24 mouse cellular contexts compared by ENCODE assay signal in genomic region chr3:94665896-94666295, GRCm38 (mm10). TPM values are rescaled to one million over a fixed set of nuclear protein-coding genes. Genes with fewer than 3 reads are reported as not detected.
DNase-seq lines count a peak whose midpoint lies in the region; ATAC-seq and TF ChIP-seq lines count a peak whose summit lies in the region.
"Not testable (repeated sequence)": the region's sequence is repeated elsewhere in the genome, so short reads cannot be mapped to it uniquely, and the experiment has no call there.
"Had no signal": no experiment of that assay in that cellular context is flagged by ENCODE, and none has a peak within 500 bp of the region (broad histone marks: within the 10 kb centered on the region; RNA-seq: fewer than 3 reads in every experiment).

No protein-coding gene starts in this region.

- not testable (repeated sequence) for H3K9me3 ChIP-seq in heart, postnatal 0 days (replicated peaks; ENCODE audit: control insufficient read depth, low read length); liver, postnatal 0 days (ENCODE audit: low read length); stomach, embryonic 14.5 days (ENCODE audit: control insufficient read depth, low read depth, low read length)

- peak; percentile 30 for DNase-seq in embryo, embryonic 10.5 days (ENCODE audit: low spot score)
- peak; percentile 72 for DNase-seq in heart, adult 11 months
- DNase-seq in heart, postnatal 0 days (ENCODE audit: low spot score): not testable (repeated sequence)
- peak; percentile 50 for DNase-seq in liver
- DNase-seq in liver, postnatal 0 days: peak; percentile 16
- DNase-seq in lung, postnatal 25 days (ENCODE audit: low spot score): peak; percentile 57

- 8% methylated on average over 7 of the region's 7 CpGs for WGBS in heart, postnatal 0 days
- WGBS in liver, postnatal 0 days (ENCODE audit: insufficient replicate concordance): 30% methylated on average over 7 of the region's 7 CpGs
- WGBS in stomach, embryonic 14.5 days: 18% methylated on average over 7 of the region's 7 CpGs

- ATAC-seq in heart, postnatal 0 days (ENCODE audit: insufficient read depth, low read depth): peak; percentile 58; the same call in 1 of the 2 replicates
- peak; percentile 85 for ATAC-seq in liver, postnatal 0 days
- peak; percentile 60; the same call in 1 of the 2 replicates for ATAC-seq in stomach, embryonic 14.5 days (ENCODE audit: insufficient number of reproducible peaks, insufficient read depth, low FRiP score, low read depth)

- not testable (repeated sequence) for H3K4me2 ChIP-seq in heart, postnatal 0 days (ENCODE audit: low read depth, low read length); stomach, embryonic 14.5 days (replicated peaks; ENCODE audit: low read depth, low read length)
- peak overlapping the region; percentile 32; the same call in 1 of the 2 replicates for H3K4me2 ChIP-seq in liver, postnatal 0 days (ENCODE audit: low read depth, low read length)

- not testable (repeated sequence) for TF ChIP-seq EP300 in heart, postnatal 0 days (IDR thresholded peaks at IDR 0.05; ENCODE audit: low read depth)
- peak; percentile 42; the same call in 1 of the 2 replicates for TF ChIP-seq EP300 in liver, postnatal 0 days (IDR thresholded peaks at IDR 0.05; ENCODE audit: low read depth)

- TF ChIP-seq CTCF in heart, postnatal 0 days (IDR thresholded peaks at IDR 0.05; ENCODE audit: low read depth); liver, postnatal 0 days (IDR thresholded peaks at IDR 0.05; ENCODE audit: low read depth): not testable (repeated sequence)

- not testable (repeated sequence) for H3K9ac ChIP-seq in heart, postnatal 0 days (replicated peaks; ENCODE audit: low read depth, low read length); liver, postnatal 0 days (replicated peaks); stomach, embryonic 14.5 days (replicated peaks; ENCODE audit: low read depth, low read length)

- not testable (repeated sequence) for H3K27ac ChIP-seq in heart, postnatal 0 days (ENCODE audit: low read depth); liver, postnatal 0 days (ENCODE audit: low read depth); stomach, embryonic 14.5 days (ENCODE audit: low read length)

- not testable (repeated sequence) for H3K36me3 ChIP-seq in heart, postnatal 0 days (replicated peaks; ENCODE audit: control insufficient read depth, insufficient read depth, low read length); liver, postnatal 0 days (replicated peaks; ENCODE audit: insufficient read depth, low read length); stomach, embryonic 14.5 days (ENCODE audit: control insufficient read depth, insufficient read depth, low read length)

- not testable (repeated sequence) for H3K4me1 ChIP-seq in heart, postnatal 0 days (ENCODE audit: control insufficient read depth, insufficient read depth); liver, postnatal 0 days (ENCODE audit: insufficient read depth); stomach, embryonic 14.5 days (ENCODE audit: control insufficient read depth, insufficient read depth, low read length)

- H3K4me3 ChIP-seq in heart, postnatal 0 days (ENCODE audit: low read depth, low read length); liver, postnatal 0 days (ENCODE audit: low read depth, low read length); stomach, embryonic 14.5 days (ENCODE audit: low read depth, low read length): not testable (repeated sequence)

- H3K27me3 ChIP-seq in heart, postnatal 0 days (ENCODE audit: control insufficient read depth, insufficient read depth, low read length); liver, postnatal 0 days (ENCODE audit: insufficient read depth, low read length); stomach, embryonic 14.5 days (ENCODE audit: control insufficient read depth, insufficient read depth, low read length): not testable (repeated sequence)

RNA-seq across cellular contexts. Expression of gene Tuft1, which starts 7.2 kb away (rescaled TPM):
- 12.9 and 29.0 TPM in 2 replicates for total RNA-seq in heart, postnatal 0 days (2014; rRNA removed; ENCODE audit: low replicate concordance)
- 3.1 and 4.8 TPM in 2 replicates for polyA plus RNA-seq in heart, postnatal 0 days (2015; fragmentation: Nextera tagmentation; extraction: Ambion mirVana)
- 7.5 and 8.1 TPM in 2 replicates for polyA plus RNA-seq in liver, postnatal 0 days (2015; fragmentation: Nextera tagmentation; extraction: Ambion mirVana)
- 13.2 and 13.3 TPM in 2 replicates for polyA plus RNA-seq in stomach, embryonic 14.5 days (2014; fragmentation: Nextera tagmentation; extraction: Ambion mirVana)

RNA-seq across cellular contexts. Expression of gene Gm10972, which starts 23.0 kb away (rescaled TPM):
- total RNA-seq in heart, postnatal 0 days (2014; rRNA removed; ENCODE audit: low replicate concordance): not detected in 2 replicates
- not detected in 2 replicates for polyA plus RNA-seq in heart, postnatal 0 days (2015; fragmentation: Nextera tagmentation; extraction: Ambion mirVana)
- polyA plus RNA-seq in liver, postnatal 0 days (2015; fragmentation: Nextera tagmentation; extraction: Ambion mirVana): not detected in 2 replicates
- polyA plus RNA-seq in stomach, embryonic 14.5 days (2014; fragmentation: Nextera tagmentation; extraction: Ambion mirVana): not detected in 2 replicates
- total RNA-seq: adrenal gland, adult 2 months; gastrocnemius, adult 2 months; heart, postnatal 10 days; left cerebral cortex, adult 2 months; left cerebral cortex, postnatal 4 days; liver, adult 2 months; midbrain, postnatal 0 days; neutrophil, adult 5-6 weeks had no signal
- polyA plus RNA-seq: adrenal gland, adult 2 months; C2C12; embryonic facial prominence, embryonic 15.5 days; forebrain, embryonic 12.5 days; gonadal fat pad, adult 2 months; hindbrain, embryonic 13.5 days; inflammation-experienced regulatory T-cells, adult 6 months; liver, adult 2 months; midbrain, postnatal 0 days; spleen, adult 2 months; stomach, embryonic 16.5 days; thymus, adult 2 months had no signal

RNA-seq across cellular contexts. Expression of gene Selenbp2, which starts 27.5 kb away (rescaled TPM):
- 10.7 and 42.5 TPM in 2 replicates for total RNA-seq in heart, postnatal 0 days (2014; rRNA removed; ENCODE audit: low replicate concordance)
- 3.7 and 4.6 TPM in 2 replicates for polyA plus RNA-seq in heart, postnatal 0 days (2015; fragmentation: Nextera tagmentation; extraction: Ambion mirVana)
- polyA plus RNA-seq in liver, postnatal 0 days (2015; fragmentation: Nextera tagmentation; extraction: Ambion mirVana): 35.1 and 39.9 TPM in 2 replicates
- 2.6 and 3.0 TPM in 2 replicates for polyA plus RNA-seq in stomach, embryonic 14.5 days (2014; fragmentation: Nextera tagmentation; extraction: Ambion mirVana)
- total RNA-seq: neutrophil, adult 5-6 weeks had no signal
- polyA plus RNA-seq: C2C12; inflammation-experienced regulatory T-cells, adult 6 months had no signal
